Mouse (Mus musculus) forebrain, postnatal 0 days (tissue): ENCODE results near the gene BC061212. TPM values are rescaled to one million over a fixed set of nuclear protein-coding genes. Genes with fewer than 3 reads are reported as not detected.
"Not testable (repeated sequence)": the region's sequence is repeated elsewhere in the genome, so short reads cannot be mapped to it uniquely, and the experiment has no call there.

ENCODE experiments used
- ATAC-seq: fragments of 200-750 bp; cut with Nextera tagmentation; 2 replicates; pipeline ENCODE4 v1.8.0; 2017; ENCODE audit warnings: mild to moderate bottlenecking, moderate library complexity
- DNase-seq: peaks from one replicate; pipeline ENCODE4 v3.0.0-alpha.2; 2015
- H3K27ac ChIP-seq: fragments of 300-500 bp; sonication (generic); 2 replicates; pipeline ENCODE4 v1.5.1; 2014; ENCODE audit warnings: low read depth, mild to moderate bottlenecking, antibody characterized with exemption, low read length, moderate library complexity, mixed read lengths
- H3K27me3 ChIP-seq: fragments of 300-500 bp; sonication (generic); 2 replicates; pipeline ENCODE4 v1.6.1; 2014; ENCODE audit warnings: mild to moderate bottlenecking, low read length, mixed read lengths; ENCODE audit not compliant: insufficient read depth
- H3K36me3 ChIP-seq: fragments of 300-500 bp; sonication (generic); 2 replicates; pipeline ENCODE4 v1.6.1; 2014; ENCODE audit warnings: mild to moderate bottlenecking, moderate library complexity; ENCODE audit not compliant: insufficient read depth
- H3K4me1 ChIP-seq: fragments of 300-500 bp; sonication (generic); 2 replicates; pipeline ENCODE4 v1.6.1; 2014; ENCODE audit warnings: antibody characterized with exemption; ENCODE audit not compliant: insufficient read depth
- H3K4me2 ChIP-seq: fragments of 300-500 bp; sonication (generic); 2 replicates; pipeline ENCODE4 v1.6.1; 2014; ENCODE audit warnings: low read depth, mild to moderate bottlenecking, moderate library complexity
- H3K4me3 ChIP-seq: fragments of 300-500 bp; sonication (generic); 2 replicates; pipeline ENCODE4 v1.5.1; 2014; ENCODE audit warnings: low read depth, low read length, mixed read lengths
- H3K9ac ChIP-seq: fragments of 300-500 bp; sonication (generic); 2 replicates; pipeline ENCODE4 v1.6.1; 2014; ENCODE audit warnings: mild to moderate bottlenecking
- H3K9me3 ChIP-seq: fragments of 300-500 bp; sonication (generic); 2 replicates; pipeline ENCODE4 v1.6.1; 2016; ENCODE audit warnings: low read length
- WGBS: fragments of 180-500 bp; shearing (Covaris S2); extraction: QIAGEN DNeasy Blood & Tissue Kit; methylation state at CpG from one replicate; pipeline ENCODE4 v1.1.7; 2014; 5-methylcytosine and 5-hydroxymethylcytosine counted together
- polyA plus RNA-seq: library from polyadenylated mRNA; unstranded; fragments of >200 nt; fragmentation: Nextera tagmentation; extraction: Ambion mirVana; gene quantifications from 2 replicates; pipeline ENCODE4 v1.2.1, GENCODE M21; 2015
- total RNA-seq: library from RNA; depleted of rRNA; stranded (reverse); fragments of >200 nt; gene quantifications from 2 replicates; pipeline ENCODE4 v1.2.3, GENCODE M21; 2014; rRNA removed

Gene BC061212
- total RNA-seq (not detected in 2 replicates), polyA plus RNA-seq (not detected in 2 replicates)

- H3K36me3 ChIP-seq, H3K4me1 ChIP-seq, H3K4me3 ChIP-seq, H3K9me3 ChIP-seq, H3K9ac ChIP-seq, DNase-seq, H3K27ac ChIP-seq, H3K27me3 ChIP-seq, H3K4me2 ChIP-seq, ATAC-seq: not testable (repeated sequence)
- WGBS: no CpG with 5 or more reads among the region's 1 CpGs
Observed at GRCm38 (mm10) chr5:94070445-94070844, at the start of gene BC061212. TSS of gene BC061212 (minus strand) at chr5:94070545.

- not testable (repeated sequence) for H3K4me1 ChIP-seq, H3K36me3 ChIP-seq, ATAC-seq, H3K27me3 ChIP-seq, H3K9me3 ChIP-seq, H3K4me3 ChIP-seq, H3K4me2 ChIP-seq, H3K9ac ChIP-seq, H3K27ac ChIP-seq, DNase-seq
- WGBS: no CpG with 5 or more reads among the region's 3 CpGs
Observed at GRCm38 (mm10) chr5:94076085-94076484, 5.7 kb upstream of the BC061212 start, which contains the start of gene Gm6351. TSS of gene Gm6351 (plus strand) at chr5:94076385.

Other genes with a start within 250 kb of the BC061212 start
- gene Gm7792, start 226.8 kb downstream of the BC061212 start, total RNA-seq: not detected in 2 replicates
- gene Gm7792, start 226.8 kb downstream of the BC061212 start, polyA plus RNA-seq: not detected in 2 replicates
- gene Gm16429, start 141.5 kb downstream of the BC061212 start, total RNA-seq: not detected in 2 replicates
- not detected in 2 replicates for gene Gm16429, start 141.5 kb downstream of the BC061212 start, polyA plus RNA-seq
- gene Gm6351, start 5.8 kb upstream of the BC061212 start, total RNA-seq: not detected in 2 replicates
- gene Gm6351, start 5.8 kb upstream of the BC061212 start, polyA plus RNA-seq: not detected in 2 replicates
- gene Gm3106, start 147.5 kb upstream of the BC061212 start, total RNA-seq: not detected in 2 replicates
- not detected in 2 replicates for gene Gm3106, start 147.5 kb upstream of the BC061212 start, polyA plus RNA-seq
- not detected in 2 replicates for gene A430089I19Rik, start 236.3 kb upstream of the BC061212 start, total RNA-seq
- not detected in 2 replicates for gene A430089I19Rik, start 236.3 kb upstream of the BC061212 start, polyA plus RNA-seq
- gene Gm6502, start 243.9 kb upstream of the BC061212 start, total RNA-seq: not detected in 2 replicates
- not detected in 2 replicates for gene Gm6502, start 243.9 kb upstream of the BC061212 start, polyA plus RNA-seq